Mouse (Mus musculus) kidney, postnatal 36 days (tissue): Measurements from ENCODE around the gene Ap2a2.
A peak's percentile ranks its signal among the peaks of the same experiment; 100 is the strongest.

ENCODE experiments used
- DNase-seq, 2 experiments: peaks; one replicate each; pipeline ENCODE4 v3.0.0; 2021 to 2022; ENCODE audit warnings: mixed read lengths in 2 of 2

Ap2a2 gene

DNA sequence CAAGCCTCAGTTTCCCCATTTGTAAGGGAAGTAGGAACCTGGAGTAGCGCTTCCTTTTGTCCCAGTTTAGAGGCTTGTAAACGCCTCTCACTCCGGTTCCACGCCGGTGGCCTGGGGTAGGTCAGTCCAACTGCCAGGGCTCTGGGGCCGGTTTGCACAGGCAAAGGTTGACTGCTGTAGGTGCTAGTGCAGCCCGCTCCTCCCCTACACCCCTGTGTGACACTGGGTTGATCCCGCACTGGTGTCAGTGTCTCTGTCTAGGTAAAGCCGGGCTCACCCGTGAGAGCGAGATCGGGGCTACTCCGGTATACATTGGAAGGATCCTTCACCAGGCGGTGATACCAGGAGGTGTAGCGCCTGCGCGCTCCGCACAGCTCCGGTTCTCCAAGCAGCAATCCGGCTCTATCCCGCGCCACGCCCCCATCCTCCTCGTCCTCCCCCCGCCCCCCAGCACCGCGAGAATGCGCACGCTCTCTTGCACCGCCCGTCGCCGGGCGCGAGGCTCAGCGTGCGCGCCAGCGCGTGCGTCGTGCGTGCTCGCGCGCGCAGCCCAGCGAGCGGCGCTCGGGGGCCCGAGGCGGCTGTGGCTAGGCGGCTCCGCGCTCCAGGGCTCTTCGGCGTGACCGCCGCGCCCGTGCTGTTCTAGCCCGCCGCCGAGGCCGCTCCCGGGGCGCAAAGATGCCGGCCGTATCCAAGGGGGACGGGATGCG, at the start of gene Ap2a2:
Ap2a2 (plus strand) TSS at position 492 of the 710 bp plus-strand sequence.
- peak; percentile 94 to 97 for DNase-seq

DNA sequence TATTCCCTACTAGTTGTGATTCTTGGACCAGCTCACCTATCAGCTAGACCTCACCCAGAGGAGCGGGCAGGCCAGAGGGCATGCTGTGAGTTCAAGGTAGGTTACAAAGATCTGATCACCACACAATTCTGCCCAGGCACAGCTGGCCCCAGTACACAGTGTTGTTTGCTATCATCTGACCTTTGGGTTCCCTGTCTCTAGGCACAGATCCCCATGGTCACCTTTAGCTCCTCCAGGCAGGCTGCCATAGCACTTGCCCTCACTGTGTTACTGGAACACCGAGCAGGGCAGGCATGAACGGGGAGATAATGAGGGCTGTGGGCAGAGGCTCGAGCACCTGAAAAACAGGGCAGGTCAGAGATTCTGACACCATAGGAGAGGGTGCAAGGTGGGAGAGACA, 44.3 kb upstream of the Ap2a2 start:
- no peak for DNase-seq

DNA sequence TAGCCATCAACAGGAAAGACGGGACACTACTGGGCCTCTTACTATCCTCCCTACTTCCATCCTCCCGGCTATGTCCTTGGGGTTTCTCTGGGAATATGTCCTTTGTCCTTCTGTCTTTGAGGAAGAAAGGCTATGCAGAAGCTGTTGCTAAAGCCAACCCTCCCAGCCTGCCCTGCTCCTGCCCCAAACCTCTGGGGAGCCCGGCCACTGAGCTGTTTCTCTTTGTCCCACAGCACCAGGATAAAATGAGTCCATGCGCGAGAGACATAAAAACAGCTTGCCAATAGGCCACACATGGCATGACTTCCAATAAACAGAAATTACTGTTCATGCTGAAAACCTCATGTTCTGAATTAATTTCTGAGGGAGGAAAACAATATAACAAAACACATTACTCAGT, 43.7 kb upstream of the Ap2a2 start:
- no peak for DNase-seq

DNA sequence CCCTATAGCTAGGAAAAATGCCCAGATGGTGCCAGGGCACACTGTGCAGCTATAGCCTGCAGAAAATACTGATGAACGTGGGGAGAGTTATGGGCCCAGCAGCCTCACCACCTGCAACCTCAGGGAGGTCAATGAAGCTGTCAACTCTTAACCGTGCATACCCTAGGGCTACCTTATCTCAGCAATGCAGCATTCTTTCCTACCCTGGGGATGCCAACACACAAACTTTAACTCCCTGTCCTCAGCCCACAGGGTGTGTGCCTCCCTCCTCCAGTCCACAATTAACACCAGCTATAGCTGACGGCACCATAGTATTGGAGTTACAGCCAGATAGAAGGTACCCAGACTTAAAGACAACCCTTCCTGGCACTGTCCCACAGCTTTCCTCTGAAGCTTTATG, 43.0 kb upstream of the Ap2a2 start:
- DNase-seq: no peak

DNA sequence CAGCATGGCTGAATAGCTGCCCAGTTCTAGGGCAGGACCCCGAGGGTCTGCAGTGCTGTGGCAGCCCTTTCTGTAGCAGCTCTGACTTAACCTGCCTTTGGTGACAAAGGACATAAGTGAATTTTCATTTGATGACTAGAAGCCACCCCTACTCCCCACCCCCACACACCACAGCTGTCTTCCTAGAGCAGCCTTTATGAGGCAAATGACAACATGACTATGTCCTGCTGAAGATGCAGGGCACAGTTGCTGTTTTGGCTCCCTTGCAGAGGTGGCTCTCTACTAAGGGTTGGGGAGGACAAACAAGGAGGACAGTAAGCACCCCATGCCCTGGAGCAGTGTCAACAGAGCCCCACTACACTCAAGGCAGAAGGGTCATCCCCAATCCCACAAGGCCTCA, 42.2 kb upstream of the Ap2a2 start:
- DNase-seq: no peak

DNA sequence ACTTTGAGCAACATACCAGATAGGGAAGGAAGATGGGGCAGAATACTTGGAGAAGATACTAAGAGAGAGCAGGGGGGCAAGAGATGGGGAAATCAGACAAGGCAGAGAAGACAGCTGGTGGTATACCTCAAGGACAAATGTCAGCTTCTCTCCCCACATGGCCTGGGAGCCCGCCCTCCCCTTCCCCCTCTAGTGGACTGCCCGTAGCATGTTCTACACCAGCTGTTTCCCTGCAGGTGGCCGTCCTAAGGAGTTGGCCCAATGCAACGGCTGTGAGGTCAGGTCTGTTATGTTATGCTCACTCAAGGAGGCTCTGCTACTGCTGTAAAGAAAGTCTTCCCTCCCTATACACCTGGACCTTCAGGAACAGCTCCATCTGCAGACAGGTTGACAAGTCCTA, 39.0 kb upstream of the Ap2a2 start:
- no peak for DNase-seq

DNA sequence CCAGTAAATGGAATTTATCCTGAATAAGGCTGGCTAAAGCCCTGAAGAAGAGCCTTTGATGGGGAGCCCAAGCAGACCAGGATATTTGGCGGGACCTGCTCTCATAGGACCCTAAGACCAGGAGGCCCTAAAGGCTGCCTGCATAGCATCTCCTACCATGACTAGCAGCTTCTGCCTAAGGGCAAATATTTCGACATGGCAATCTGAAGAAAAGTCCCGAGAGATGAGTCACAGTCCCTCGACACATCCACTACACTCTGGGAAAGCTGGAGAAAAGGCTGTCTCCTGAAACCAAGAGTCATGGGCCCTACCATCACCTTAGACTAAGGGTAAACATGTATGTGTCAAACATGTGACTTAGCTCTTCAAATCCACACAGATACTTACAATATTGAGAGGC, 37.7 kb upstream of the Ap2a2 start:
- DNase-seq: no peak

DNA sequence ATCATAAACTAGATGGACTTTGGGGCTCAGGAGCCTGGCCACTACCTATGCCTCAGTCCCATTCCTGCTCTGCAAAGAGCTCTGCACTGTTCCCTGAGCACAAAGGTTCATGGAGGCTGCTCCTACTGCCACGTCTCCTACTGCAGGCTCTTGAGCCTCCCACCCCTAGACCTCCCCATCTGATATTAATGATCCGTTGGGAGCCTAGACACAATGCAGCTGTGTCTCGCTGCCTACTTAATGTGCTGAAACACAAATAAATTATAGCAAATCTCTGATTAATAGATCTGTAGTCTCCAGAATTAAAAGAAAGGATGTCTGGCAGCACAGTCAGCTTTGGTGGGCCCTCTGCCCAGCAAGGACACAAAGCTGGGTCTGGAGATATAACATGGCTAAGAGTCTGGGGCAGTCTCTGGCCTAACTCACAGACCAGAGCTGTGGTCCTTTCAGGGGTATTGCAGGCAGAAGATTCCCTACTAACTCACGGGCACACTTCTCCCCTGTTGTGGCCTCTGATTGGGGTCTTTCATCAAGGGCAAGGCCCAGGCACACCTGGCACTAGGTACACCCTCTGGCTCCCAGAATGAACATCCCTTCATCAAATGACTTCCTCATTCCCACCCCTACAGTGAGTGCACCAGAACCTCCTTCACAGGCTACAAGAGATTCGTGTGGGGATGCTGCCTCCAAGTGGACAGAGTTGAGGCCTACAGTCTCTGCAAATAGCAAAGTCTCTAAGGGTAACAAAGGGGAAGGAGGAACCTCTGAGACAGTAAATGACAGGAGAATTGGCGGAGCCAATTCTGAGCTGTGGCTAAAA, 37.0 kb upstream of the Ap2a2 start:
- DNase-seq: peak; percentile 73 to 86

DNA sequence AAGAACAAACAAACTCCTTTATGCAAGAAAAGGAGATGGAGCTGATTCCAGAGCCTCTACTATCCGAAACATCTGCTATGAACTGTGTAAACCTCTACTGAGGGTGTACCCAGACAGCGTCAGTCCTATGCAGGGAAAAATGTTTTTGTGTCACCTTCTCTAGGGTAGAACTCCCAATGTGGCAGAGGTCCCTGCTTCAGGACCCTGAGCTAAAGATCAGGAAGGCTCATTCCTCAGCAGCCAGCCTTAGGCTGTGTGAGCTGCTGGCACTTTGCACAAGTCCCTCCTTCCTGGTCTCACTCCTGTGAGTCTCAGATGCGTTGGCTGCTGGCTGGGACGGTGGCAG, 36.4 kb upstream of the Ap2a2 start:
- no peak for DNase-seq

DNA sequence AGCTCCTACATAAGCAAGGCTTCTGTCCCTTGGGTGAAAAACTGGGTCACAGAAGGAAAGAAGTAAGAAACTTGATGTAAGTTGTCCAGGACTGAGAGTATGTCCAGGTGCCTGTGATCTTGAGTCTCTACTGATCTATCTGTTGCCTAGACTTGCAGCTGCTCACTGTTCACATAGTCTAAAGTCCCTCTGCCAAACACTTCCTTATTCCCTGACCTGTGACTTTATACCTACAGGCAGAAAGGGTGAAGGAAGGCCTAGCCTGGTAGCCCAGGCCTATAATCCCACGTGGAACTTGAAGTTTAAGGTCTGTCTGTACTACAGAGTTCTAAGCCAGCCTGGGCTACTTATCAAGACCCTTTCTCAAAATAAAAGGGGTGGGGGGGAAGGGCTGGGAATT, 26.4 kb upstream of the Ap2a2 start:
- no peak for DNase-seq

DNA sequence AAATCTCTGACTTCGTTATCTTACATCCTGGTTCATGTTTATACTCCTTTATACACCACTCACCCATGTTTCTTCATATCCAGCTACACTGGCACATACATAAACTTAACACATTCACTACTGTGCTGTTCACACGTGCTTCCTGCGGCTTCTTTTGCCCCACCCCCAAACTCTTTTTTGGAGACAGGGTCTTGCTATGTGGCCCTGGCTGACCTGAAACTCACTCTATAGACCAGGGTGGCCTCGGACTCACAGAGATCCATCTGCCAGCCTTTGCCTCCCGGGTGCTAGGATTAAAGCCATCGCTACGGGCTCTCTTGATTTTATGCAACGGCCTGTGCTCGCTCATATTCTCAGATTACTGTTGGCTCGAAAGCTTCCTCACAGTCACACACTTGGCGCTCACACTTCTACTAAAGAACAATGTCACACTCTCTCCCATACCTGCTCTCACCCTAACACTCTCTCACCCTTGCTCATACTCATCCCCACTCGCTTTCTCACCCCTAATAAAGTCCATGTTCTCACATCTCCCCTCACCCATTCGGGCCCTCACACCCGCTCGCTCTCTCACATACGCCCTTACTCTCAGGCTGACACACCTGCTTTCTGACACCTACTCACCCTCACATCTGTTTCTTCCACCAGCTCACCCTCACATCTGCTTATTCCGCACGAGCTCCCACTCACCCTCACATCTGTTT, 23.0 kb upstream of the Ap2a2 start:
- DNase-seq: no peak

DNA sequence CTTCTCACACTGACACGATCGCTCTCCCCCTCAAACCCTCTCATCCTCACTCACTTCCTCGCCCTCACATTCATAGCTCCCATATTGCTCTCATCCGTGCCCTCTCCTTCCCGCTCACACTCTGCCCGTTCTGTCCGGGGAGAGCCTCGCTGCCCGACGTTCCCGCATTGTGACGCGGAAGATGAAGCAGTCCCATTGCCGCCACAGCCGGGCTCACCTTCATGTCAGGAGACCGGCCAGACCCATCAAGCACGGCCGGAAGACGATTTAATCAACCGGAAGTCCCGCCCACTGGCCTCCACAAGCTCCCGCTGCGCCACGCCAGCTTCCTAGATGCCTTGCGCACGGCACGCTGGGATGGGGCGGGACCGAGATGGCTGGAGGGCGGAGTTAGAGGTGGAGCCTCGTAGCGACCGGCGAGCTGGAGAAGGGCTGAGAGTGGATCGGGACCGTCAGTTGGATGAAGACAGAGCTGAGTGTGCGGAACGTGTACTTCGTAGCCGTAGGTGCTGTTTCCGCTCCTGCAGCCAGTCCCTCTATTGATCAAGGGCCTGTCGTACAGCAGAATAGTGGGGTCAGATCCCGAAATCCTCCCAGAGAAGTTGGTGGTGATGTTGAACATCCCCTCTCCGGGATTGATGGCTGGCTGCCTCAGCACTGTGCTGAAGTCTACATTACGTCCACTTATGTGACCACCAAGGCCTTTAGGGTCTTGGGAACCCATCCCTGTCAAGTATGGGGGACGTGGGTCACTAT, 22.2 kb upstream of the Ap2a2 start, which contains the start of gene Chid1:
Chid1 (minus strand) TSS at position 302 of the 756 bp plus-strand sequence.
- DNase-seq: peak; percentile 99 to 100

DNA sequence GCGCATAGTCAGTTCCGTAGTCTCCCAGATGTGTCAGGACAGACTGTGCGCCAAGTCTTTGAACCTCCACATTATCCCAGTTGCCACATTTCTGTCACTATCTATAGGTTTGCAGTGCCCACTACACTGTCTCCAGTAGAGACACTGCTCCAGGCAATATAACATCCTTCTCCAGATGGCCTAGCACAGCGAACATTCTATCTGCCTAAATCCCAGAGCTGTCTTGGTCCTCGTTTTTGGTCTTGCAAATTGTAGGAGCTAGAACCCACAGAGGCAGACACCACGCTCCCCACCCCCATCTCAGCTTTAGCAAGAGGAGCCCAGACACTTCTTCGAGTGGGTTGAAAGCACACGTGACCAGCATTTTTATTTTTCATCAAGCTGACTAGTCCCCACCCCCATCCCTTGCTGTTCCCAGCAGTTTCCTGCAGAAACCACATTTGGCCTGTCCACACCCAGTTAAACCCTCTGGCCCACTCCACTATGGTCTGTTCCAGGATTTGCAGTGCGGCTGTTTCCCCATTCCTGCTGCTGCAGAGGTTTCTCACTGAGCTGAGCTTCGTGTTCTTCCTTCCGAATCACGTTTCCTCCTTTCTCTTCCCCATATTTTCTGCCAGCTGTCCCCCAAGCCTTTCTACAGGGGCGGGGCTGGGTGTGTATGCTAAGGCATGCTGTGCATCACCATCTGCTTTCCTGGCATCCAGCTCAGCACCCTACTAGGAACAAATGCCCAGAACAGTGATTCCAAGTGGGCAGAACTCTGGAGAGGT, 21.5 kb upstream of the Ap2a2 start:
- peak; percentile 44 to 50 for DNase-seq

DNA sequence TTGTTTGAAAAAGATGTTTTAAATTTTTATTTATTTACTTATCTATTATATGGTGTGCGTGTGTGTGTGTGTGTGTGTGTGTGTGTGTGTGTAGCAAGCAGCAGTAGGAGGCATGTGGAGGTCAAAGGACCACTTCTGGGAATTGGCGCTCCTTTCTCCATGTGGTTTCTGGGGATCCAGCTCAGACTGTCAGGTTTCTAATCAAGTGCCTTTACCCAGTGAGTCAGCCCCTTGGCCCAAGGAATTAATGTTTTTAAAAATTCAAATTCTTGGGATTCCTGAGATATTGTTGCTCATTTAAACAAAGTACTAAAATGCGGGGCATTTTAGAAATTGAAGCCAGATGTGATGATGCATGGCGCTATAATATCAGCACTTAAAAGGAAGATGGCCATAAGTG, 20.3 kb upstream of the Ap2a2 start:
- DNase-seq: no peak

DNA sequence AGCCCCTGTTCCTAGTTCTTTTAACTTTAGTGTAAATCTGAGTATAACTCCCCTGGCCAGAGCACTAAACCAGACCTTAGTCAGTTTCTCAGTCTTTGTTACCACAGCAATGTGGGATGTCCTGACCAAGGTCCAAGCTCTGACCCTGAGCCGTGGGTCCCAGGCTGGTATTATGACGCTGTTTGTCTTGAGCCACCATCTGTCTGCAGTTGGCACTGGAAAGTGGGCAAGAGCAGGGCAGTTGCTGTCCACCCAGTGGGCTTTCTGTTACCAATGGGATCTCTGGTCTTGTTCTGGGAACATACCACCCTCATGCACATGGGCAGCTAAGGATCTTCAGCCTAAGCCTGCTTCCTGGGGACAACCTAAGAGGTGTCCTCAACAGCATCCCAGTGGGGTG, 19.4 kb upstream of the Ap2a2 start:
- DNase-seq: peak in 1 of 2 experiments; percentile 24

DNA sequence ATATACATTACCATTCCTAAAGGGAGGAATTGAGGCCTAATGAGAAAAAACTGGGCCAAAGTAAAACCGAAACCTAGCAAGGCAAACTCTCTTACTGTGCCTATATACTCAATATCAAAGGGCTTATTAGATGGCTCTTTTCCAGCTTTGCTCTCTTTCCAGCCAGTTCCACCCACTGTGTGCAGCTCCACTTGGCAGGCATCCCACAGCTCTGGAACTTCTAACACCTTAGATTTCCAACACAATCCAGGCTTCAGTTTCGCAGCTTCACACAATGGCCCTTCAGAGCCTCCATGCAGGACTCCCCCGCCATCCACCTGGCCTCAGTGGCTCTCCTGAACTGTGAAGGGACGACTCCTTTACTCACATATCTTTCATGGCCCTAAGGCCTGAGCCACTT, 17.3 kb upstream of the Ap2a2 start:
- no peak for DNase-seq

DNA sequence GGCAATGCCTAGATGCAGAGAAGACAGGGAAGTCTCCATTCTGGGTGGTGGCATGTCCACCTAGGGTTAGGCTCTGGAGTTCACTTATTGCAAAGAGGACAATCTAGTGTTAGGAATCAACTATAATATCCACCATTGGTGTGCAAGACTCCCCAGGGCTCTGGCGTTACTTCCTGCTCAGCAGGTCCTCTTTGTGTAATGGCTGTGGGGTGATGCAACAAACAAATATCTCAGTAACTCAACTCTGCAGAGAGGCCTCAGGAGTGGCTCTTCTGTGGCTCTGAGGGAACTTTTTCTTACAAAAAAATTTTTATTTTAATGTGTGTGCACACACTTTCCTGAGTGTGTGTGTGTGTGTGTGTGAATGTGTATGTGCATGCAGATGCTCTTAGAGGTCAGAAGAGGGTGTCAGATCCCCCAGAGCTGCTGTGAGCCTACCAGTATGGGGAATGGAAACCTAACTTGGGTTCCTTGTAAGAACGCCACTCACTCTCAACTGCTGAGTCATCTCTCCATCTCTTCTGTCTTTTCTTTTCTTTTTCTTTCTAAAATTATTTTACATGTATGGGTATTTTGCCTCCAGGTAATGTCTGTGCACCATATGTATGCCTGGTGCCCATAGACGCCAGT, 12.4 kb upstream of the Ap2a2 start:
- no peak for DNase-seq

DNA sequence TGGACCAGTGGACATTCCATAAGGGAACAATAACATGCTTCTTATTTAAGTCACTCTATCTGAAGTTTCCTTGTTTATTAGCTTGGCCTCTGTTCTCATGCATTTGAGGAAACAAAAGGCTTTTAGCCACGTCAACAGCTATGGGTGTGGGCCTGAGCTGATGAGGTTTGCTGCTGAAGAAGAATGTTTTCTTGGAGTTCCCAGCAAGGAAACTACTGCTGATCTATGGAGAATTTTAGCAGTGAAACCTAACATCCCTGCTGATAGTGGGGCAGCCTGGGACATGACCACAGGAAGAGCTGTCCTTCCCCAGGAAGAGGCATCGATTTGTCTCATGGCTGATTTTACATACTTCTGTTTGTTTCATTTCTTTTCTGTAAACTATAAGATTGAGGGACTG, 11.5 kb upstream of the Ap2a2 start:
- no peak for DNase-seq

DNA sequence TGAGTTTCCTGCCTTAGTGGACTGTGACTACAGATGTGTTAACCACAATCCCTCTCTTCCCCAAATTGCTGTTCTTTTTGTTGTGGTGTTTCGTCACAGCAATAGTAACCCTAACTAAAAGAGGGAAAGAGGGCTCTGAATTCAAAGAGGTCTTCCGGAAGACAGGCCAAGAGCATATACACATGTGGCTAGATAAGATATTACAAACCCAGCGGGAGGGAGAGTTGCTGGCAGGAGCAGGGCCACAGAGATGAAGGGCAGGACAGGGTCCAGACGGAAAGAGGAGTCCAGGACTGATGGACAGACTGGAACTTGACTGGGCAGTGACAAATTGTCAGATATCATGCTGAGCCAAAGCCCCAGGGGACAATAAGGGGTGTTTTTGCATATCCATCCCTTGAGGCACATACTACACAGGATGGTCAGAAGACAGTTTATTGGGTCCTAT, 3.6 kb upstream of the Ap2a2 start:
- no peak for DNase-seq

DNA sequence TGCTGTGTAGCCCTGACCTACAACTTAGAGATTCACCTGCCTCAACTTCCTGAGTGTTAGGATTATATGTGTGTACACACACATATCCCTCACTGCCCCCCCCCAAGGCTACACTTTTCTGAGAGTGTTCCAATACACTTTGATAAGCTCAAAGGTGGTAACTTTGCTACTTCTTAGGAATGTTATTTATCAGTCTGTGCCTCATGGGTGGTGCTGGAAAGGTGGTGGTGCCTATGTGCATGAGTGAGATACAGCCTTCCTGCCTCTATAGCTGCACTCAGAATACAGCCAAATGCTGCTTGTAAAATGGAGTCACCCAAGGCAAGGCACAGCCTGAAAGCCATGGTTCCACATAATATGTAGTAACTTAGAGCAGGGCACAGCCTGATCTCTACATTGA, 3.0 kb upstream of the Ap2a2 start:
- no peak for DNase-seq

DNA sequence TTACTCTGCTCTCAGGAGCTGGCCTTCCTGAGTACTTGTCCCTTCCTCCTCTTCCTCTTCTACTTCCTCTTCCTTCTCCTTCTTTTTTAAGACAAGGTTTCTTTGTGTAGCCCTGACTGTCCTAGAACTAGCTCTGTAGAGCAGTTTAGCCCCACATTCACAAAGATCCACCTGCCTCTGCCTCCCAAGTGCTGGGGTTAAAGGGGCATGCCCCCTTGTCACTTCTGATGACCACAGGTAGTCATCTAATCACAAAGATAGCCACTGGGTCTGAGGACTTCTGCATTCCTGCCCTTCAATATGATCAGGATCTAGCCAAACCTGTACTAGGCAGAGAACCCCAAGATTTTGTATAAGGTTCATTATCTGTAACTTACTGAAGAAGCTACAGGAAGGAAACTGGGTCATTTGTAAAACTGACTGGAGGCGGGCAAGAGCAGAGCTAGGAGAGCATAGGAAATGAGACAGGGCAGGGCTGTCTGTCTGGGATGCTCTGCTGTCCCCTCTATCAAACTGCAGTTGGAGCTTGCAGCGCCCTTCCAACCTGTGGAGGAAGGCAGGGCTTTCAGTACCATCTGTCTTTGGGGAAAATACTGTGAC, 2.1 kb upstream of the Ap2a2 start:
- DNase-seq: no peak
